Mouse (Mus musculus): ENCODE measurements at regions not wholly inside any gene's neighbourhood (a gene's known extent, or its start where the extent isn't known, plus 50 kb on each side); places are given as distances from the start of the nearest gene placed in this dataset.

DNA sequence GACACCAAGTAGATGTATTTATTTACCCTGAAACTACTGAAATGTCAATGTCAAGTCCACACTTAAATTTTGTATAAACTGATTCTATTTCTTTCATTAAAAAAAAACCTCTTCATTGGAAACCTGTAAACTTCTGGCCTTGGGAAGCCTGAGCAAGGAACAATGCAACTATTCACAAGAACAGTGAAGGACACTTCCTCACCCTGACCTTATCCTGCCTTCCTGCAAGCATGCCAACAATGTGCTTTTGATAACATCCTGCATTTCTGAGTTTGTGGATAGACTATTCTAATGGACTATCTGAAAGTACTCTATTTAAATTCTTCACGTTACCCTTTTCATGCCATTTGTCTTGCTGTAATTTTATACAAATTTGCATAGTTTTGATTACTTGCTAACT is 53.1 kb upstream of the Nabp1 start:
- no peak for DNase-seq (ENCODE audit: low spot score)

DNA sequence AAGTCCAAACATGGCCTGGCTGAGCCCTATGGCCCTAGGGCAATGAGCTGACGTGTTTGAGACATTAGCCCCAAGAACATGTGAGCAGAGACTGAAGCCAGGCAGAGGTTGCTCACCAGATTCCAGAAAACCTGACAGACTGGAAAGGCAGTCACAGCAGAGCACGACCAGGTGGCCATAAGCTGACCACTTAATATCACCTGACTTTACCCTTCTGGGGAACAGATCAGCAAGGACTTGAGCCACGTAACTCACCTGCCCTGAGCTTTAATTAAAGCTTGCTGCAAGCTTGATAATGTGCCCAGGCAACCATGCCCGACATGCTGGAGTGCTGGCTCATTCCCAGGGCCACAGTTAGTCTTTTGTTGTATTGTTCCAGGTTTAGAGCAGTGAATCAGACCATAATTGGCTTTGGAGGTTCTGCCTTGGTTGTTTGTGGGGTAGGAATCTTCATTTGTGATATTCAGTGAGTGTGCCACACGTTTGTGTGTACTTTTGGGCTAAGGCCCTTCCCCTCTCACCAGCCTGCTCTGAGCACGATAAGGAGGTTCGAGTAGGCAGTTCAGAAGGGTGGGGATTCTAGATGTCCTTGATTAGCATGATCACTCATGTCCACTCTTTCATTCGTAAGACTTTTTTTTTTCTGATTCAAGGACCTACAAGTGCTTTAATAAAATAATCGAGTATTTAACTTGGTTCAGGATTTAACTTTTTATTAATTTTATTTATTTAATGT is 52.1 kb upstream of the Nabp1 start:
- DNase-seq (ENCODE audit: low spot score) = no peak

DNA sequence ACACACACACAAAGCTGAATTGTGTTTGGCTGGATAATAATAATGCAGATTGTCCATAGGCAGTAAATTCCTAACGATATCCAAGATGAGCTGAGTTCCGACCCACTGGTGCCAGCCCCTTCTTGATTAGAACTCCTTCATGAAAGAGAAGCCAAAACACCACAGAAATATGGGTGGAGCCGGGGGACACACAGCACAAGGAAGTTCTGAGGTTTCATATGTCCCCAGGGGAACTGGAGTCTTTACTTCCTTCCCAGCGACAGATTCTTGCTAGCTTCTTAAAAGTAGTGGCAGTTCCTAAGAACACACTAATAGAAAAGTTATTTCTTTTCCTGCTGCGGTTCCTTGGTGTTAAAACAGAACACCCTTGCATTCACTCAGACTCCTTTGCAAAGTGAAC is 51.4 kb upstream of the Nabp1 start:
- DNase-seq (ENCODE audit: low spot score) = peak; percentile 56

DNA sequence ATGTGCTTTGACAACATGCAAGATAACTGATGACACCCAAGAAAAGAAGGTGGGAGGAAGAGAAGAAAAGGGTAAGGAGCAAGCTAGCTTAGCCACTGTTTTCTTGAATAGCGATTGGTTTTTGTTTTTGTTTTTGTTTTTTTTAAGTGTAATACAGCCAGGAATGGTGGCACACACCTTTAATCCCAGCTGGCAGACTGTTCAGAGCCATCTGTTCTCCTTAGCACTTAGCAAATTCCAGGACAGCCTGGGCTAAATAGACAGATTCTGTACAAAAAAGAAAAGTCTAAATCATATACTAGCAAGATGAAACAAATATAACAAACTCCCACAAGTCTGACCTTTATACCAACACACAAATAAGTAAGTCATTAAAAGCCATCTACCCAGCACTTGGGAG is 50.4 kb upstream of the Nabp1 start:
- DNase-seq (ENCODE audit: low spot score) = no peak
